Mouse (Mus musculus): ENCODE results near the gene Tagln2.

The Tagln2 gene

DNA sequence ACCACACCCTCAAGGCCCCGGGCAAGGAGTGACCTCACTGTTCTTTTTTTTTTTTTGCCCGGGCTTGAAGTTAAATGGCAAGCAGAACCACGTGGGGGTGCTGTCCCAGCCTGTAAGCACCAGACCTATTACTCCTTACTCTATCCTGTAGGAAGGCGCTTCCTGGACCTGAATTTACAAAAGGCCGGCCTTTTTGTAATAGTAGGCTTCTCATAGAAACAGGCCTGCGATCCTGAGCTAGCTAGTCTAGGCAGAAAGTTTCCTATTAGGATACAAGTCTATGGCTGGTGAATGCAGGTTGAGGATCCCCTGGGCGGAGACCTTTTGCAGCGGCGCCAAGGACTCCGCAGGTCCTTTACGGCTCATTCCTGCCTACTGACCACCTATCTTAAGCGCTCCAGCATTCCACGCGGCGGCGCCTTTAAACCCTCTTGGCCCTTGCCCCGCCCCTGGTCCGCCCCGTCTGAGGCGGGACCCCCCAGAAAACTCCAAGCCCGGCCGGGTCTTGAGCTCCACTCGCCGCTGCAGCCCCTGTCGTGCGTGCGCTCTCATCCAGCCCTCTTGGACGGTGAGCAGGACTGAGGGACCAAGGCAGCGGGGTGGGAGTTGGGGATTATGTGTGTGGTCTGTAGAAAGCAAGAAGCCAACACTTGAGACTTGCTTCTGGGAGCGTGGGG lies at the start of gene Tagln2:
Gene Tagln2, plus strand, starts transcription at position 283 of the 677 bp plus-strand sequence.
- DNase-seq (ENCODE audit: low read depth, low spot score): peak; percentile 65

DNA sequence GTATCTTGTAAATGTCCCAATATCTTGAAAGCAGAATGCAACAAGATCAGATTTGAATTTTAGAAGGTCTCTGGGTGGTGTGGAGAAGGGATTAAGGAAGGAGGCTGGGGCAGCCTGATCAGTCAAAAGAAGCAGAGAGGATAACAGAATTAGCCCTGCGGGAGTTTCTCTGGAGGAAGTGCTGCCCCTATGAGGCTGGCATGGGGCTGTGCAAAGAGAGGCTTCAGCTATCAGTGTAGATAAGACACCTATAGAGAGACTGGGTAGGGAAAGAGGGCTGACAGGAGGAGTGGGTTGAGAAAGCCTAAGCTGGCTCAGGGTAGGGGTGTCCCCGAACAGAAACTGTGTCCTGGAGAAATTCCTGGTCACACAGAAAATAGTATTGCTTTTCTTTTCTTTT lies 49.6 kb upstream of the Tagln2 start:
- DNase-seq (ENCODE audit: low read depth, low spot score): no peak

DNA sequence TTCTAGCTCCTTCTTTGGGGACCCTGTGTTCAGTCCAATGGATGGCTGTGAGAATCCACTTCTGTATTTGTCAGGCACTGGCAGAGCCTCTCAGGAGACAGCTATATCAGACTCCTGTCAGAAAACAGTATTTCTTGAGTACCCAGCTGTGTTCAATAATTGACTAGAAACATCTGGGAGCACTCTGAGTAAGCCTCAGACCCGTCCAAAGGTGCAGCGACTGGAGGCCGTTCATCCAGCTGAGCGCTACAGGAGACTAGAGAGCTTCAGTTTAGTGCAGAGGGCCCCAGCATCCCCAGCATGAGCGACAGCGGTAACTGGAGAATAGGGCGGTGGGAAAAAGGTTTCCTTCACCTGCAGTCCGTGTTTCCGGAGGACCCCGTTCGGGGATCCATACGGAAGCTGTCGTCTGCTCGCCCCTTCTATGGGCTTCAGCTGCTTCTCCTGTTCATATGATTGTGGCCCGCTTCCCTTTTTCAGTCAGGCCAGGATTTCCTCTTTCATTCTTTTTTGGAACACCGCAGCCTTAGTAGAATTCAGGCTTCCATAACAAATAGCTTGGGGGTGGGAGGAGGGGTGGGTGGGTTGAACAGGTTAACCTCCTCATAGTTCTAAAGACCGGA lies 48.9 kb upstream of the Tagln2 start:
- DNase-seq (ENCODE audit: low read depth, low spot score): no peak

DNA sequence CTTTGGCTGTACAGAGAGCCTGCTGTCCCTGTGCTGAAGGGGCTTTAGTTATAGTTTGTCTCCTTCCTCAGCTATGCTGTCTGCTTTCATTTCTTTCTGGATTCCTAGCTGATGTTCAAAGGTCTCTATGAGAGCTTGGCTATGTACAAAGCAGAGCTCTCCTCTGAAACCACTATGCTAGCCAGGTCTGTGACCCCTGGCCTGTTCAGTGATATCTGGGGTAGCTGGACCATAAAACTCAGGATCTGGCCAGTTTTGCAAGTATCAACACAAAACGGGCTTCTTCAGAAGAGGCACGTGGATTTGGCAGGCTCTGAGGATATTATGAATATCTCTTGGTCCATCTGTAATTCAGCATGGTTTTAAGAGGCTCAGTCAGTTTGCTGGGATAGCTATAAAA lies 46.9 kb upstream of the Tagln2 start:
- DNase-seq (ENCODE audit: low read depth, low spot score): no peak

DNA sequence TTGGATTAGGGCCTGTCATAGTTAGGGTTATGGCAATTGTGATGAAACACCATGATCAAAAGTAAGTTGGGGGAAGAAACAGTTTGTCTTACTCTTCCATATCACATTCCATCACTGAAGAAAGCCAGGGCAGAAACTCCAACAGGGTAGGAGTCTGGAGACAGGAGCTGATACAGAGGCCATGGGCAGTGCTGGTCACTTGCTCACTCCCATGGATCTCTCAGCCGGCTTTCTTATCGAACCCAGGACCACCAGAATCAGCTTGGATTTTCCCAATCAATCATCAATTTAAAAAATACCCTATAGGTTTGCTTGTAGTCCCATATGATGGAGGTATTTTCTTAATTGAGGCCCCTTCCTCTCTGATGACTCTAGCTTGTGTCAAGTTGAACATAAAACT lies 46.0 kb upstream of the Tagln2 start:
- DNase-seq (ENCODE audit: low read depth, low spot score): no peak

DNA sequence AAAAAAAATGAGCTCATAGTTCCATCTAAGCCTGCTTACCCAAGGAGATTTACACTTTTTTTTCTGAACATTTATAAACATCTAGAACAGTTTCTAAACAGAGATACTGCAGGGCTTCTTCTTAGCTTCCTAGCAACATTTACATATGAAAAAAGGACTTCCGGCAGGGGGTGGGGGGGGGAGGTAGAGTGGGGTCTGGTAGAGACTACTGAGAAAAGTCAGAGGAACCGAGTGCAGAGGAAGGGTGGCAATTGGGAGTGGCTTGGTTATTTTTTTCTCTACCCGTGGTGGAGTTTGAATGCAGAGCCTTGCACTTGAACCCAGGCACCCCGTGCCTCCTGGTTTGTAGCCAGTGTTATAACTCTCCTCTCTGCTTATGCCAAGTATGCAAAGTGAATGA lies 44.4 kb upstream of the Tagln2 start:
- DNase-seq (ENCODE audit: low read depth, low spot score): no peak

DNA sequence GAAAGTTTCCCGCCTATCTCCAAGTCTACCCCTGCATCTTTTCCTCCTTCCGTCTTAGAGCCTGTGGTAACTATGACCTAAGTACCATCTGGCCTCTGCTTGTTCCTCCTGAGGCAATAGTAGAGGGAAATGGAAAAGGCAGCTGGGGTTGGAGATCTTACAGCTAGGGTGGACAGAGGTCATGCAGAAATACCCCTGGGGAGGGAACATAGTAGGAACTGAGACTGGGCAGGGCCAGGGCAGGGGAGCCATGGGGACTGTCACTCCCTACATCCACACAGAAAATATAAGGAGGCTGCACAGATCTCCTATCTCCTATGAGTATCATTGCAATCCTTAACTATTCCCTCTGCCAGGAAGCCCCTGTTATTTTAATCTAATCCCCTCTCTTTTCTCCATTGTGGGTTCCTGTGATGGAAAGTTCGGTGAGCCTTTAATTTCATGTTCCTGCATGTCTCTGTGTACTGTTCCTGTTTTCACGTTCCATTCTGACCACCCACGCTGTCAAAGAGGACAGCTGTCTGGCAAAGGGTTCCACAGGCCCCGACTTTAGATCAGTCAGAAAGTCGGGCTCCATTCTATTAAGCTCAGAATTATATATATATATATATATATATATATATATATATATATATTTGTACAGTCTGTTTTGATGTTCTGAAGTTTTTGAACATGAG lies 43.7 kb upstream of the Tagln2 start:
- peak; percentile 61 for DNase-seq (ENCODE audit: low read depth, low spot score)

DNA sequence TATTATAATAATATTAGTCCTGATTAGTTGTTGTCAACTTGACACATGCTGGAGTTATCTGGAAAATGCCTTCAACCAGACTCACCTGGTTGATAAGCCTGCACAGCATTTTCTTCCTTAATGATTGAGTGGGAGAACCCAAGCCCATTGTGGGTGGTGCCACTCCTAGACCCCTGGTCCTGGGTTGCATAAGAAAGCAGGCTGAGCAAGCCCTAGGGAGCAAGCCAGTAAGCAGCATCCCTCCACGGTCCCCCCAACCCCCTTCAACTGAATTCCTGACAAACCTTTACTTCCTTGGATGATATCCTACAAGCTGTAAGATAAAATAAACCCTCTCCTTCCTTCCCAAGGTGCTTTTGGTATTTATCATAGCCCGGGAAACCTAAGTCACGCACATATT lies 42.7 kb upstream of the Tagln2 start:
- no peak for DNase-seq (ENCODE audit: low read depth, low spot score)

DNA sequence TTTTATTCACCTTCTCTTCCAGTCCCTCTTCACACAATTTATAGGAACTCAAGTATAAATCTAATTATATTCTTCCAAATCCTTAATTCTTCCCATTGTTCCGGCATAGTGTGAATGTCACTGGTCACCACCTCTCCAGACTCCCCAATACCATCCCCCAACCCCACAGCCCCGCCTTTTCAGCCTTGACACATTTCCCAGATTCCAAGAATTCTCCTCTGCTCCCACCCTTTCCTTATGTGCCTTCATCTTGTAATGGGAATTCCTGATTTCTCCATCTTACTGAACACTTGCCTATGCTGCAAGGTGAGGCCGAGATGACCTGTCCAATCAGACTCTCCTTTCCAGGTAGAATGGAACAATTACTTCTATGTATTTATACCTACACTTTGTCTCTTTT lies 41.8 kb upstream of the Tagln2 start:
- no peak for DNase-seq (ENCODE audit: low read depth, low spot score)

DNA sequence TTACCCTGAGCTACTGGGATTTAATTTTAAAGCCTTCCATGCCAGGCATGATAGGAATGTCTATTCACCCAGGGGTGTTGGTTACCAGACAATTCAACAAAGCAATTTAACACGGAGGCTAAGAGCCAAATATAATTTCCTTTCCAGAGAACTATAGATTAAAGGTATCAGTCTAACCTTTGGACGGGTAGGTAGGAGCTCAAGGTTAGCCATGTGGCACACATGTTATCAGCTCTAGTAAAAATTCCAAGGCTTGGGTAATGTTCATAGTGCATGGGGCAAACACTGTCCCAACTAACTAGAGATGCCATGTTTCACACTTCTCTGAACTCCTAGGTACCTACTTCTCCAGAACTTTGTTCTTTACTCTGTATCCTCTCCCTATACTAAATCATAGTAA lies 38.2 kb upstream of the Tagln2 start:
- no peak for DNase-seq (ENCODE audit: low read depth, low spot score)

DNA sequence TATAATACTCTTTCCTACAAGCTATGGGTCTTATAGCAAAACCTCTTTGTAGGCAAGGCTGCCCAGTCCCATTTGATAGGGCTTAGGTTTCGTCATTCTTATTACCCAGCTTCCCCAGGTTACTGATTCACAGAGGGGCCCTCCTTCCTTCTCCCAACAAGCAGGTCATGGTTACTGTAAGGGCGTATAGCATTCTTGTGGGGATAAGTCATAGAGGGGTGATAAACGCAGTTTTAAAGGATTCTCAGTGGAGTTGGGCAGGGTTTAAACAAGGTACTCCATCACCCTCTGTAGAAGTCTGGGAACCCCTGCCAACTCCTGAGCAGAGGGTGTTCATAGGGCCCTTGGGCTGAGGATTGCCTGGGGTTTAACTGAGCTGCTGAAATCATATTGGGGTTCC lies 37.3 kb upstream of the Tagln2 start:
- DNase-seq (ENCODE audit: low read depth, low spot score): no peak

DNA sequence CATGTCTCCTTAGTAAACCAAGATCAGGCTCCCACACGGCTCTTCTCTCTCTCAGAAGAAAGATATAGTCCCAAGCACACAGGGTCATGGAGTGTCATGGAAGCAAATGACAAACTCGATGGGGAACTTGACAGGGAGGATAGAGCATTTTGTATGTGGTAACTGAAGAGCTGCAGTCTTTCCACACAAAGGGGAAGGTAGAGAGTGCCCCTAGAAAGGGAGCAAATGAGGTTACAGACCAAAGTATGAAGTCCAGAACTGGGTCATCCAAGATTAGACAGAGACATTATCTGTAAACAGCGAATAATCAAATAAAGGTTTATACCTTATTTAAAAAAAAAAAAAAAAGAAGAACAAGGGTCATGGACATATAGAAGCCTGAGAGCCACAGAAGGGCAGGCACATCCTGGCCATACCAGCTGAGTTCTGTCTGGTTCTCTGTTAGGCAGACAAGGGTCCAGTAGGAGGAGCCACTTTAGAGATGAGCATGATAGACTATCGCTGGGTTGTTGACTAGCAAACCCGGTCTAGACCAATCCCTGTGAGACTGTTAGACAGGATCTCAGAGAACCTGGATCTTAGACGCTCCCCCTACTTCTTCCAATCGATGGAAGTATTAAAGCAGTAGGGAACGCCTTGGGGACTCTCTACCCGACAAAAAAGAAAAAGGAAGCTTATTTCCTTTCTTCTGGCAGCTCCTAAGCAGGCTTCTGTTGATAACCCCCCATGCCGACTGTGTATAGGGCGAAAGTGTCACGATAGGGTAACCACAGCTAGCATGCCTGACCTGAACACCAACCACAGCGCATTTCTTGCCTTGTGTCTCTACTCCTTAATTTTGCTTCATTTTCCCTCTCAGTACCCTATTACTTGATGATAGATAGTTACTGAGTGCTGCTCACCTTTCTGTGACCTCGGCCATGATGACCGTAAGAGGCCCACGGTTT lies 36.2 kb upstream of the Tagln2 start:
- no peak for DNase-seq (ENCODE audit: low read depth, low spot score)

DNA sequence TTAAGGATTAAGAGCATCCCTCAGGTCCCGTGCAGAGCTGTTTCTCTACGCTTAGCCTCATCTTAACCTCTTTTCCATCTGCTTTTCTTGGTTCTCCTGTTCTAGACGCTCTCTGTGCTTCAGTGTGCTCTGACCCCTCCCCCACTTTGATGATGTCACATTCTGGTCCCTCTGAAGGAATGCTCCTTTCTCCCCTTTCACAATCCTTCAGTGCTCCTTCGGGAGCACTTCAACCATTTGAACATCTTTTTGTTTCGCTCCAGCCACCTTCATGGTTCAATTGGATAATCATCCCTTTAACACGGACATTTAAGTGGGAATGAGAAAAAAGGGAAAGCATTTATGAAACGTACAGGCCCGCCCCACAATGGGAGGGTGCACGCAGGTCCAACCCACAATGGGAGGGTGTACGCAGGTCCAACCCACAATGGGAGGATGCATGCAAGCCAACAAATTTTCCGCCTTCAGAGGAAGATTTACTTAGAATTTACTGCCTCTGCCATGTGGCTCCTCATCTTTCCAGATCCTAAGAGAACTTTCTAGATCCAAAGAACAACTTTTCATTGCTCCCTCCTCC lies 31.5 kb upstream of the Tagln2 start:
- no peak for DNase-seq (ENCODE audit: low read depth, low spot score)

DNA sequence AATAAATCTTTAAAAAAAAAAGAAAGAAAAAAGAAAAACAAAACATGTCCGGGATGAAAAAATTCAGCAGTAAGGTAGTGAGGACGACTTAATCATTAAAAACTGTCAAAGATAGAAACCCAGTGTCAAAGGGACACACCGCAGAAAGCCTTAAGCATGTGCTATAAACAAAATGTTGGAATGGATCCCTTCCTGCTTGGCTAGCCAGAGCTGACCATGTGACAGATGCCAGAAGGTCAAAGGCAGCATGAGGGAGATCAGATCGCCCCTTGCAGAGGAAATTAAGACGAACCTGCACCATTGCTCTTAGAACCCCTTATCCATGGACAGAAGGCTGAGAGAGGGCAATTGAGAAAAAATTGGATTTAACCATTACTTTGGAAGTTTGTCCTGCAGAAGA lies 30.5 kb upstream of the Tagln2 start:
- no peak for DNase-seq (ENCODE audit: low read depth, low spot score)

DNA sequence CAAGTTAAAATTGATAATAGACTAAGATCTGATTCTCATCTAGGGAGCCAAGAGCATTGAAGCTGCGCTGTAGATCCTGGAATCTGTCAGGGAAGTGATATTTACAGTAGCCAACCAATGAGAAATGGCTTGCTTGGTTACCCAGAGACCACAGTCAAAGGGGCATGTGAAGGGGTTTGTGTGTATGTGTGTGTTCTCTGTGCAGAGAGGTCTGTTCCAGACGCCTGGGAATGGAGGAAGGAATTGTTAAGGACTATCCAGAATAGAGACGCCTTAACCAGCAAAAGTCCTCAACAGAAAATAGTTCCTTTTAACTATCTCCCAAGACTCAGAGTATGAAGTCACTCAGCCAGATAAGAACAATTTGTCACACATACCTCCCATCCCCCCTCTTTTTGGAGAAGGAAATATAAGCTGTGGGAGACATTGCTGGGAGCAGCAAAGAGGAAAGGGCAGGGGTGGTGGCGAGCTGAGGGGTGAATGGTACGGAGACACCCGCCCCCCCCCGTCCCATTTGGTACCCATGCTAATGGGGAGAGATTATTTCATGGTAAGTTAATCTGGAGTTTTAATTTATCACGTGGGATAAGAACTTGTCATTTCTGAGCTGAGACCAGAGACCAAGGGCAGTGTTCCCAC lies 29.9 kb upstream of the Tagln2 start:
- no peak for DNase-seq (ENCODE audit: low read depth, low spot score)

DNA sequence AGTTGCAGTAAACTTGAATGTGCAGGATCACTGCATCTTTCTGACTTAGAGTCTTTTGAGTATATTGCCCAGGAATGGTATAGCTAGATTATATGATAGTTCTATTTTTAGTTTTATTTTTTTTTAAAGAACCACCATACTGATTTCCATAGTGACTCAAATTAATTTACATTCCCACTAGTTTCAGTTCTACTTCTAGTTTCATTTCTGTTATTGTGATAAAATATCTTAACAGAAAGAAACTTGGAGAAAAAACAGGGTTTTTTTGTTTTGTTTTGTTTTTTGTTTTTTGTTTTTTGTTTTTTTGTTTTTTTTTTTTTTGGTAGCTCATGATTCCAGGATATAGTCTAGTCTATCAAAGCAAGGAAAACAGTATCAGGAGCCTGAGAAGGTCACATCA lies 26.9 kb upstream of the Tagln2 start:
- DNase-seq (ENCODE audit: low read depth, low spot score): no peak

DNA sequence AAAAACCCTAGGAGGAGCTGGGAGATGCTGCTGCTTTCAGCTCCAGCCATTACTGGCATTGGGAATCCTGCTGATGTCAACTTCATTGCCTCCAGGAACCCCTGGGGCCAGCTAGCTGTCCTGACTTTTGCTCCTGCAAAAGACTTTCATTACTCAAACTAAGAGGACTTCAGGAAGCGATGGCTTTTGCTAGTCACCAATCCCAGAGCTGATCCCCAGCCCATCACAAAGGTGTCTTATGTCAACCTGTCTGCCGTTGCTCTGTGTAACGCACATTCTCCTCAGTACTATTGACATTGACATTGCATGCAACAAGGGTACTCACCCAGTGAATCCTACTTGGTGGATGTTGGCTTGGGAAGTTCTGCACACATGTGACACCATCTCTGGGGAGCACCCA lies 25.7 kb upstream of the Tagln2 start:
- no peak for DNase-seq (ENCODE audit: low read depth, low spot score)

DNA sequence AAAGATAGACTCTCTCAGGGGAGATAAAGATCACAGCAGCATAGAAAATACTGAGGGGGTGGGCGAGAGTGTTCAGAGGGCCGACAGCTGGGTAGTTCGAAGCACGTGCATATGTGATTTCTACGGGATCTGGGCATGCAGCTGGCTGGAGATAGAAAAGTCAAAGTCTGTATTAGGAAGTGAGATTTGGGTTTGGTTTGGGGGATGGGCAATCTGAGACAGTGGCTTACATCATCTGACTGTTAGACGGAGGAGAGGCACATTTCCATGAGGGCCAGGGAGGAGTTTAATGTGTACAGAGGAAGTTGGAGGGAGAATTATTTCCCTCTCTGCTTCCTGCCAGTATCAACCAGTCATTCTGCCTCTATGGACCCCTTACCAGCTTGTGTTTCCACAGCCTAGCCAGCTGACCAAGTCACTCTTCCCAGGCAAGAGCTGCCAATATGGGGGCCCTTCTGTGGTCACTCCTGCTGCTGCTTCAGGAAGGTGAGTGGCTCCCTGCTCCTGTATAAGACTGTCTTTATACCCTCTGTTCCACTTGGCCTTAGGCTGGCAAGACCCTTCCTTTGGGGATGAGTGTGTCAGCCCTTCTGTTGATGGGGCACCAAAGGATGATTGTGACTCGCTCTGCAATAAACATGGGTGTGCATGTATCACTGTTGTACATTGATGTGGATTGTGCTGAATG lies 24.6 kb upstream of the Tagln2 start, which contains the start of gene Slamf9:
Gene Slamf9, plus strand, starts transcription at position 305 of the 688 bp plus-strand sequence.
- DNase-seq (ENCODE audit: low read depth, low spot score): peak; percentile 32

DNA sequence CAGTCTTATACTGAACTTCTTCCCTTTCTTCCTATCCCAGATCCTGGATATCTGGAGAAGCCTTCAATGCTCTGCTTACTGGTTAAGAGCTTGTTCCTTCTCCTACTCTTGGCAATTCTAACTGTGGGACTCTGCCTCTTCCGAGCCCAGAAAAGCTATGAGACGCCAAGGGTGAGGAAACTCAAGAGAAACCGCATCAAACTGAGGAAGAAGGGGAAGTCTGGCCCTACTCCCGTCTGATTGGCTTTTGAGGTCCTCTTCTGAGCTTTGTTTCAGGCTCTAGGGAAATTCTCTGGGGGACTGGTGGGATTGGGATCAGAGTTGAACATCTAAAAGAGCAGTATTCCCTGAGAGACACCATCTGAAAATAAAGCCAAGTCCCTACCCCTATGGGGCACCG lies 21.8 kb upstream of the Tagln2 start:
- no peak for DNase-seq (ENCODE audit: low read depth, low spot score)

DNA sequence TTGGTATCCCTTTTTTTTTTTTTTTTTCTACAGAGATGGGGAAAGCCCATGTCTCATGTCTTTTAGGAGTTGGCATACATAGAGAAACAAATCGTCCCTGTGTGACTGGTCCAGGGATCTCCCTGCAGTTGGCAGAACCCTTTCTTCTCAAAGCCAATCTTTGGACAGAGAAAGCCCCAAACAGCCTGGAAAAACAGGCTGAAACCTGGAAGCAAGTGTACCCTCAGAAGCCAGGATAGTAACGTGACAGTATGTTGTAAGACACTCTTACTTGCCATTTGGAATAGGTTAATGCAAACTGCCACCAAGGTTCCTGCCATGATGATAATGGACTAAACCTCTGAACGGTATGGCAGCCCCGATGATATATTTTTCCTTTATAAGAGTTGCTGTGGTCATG lies 19.5 kb upstream of the Tagln2 start:
- no peak for DNase-seq (ENCODE audit: low read depth, low spot score)

DNA sequence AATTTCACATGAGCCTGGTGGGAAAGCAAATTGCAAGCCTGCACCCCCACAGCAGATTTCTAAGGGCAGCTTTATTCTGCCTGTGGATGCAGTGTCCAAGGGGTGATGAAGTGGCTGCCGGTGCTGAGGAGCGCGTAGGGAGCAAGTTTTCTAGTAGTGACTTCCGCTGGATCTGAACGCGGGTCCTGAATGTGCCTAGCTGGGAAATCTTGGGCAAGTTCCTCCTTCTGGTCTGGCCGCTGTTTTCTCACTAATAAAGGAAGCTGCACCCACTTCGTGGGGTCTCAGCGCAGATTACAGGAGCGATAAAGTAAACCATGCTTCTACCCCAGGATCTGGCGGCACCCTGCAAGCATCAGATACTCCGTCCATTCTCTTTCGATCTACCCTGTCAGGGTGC lies 18.7 kb upstream of the Tagln2 start:
- no peak for DNase-seq (ENCODE audit: low read depth, low spot score)
